Mouse (Mus musculus): ENCODE results near the gene Cst3. TPM values are rescaled to one million over a fixed set of nuclear protein-coding genes. Genes with fewer than 3 reads are reported as not detected.

The Cst3 gene
- polyA plus RNA-seq (2021), result 1,093 TPM

DNA sequence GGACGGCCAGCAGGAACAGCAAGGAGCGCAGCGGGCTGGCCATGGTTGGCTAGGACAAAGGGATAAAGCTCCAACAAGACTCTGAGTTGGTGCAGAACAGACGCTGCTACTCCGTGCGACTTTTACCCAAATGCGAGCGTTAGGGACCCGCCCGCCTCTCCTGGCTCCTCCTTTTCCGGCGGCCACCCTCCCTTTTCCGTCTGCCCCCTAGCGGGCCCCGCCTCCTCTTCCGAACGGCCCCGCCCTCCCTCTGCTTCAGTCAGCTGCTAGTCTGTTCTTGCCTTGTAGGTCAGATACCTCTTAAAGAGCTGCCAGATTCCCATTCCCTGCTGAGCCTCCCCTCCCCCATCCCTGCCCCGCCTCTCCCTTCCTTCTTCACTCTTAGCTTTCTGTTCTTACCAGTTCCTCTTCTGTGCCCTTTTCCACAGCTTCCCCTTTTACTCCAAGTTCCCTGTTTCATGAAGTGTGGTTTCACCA, at the start of gene Cst3:
Cst3 (minus strand) TSS at position 358 of the 477 bp plus-strand sequence.
- TF ChIP-seq CTCF (IDR thresholded peaks at IDR 0.05), result no peak
- ChIA-PET POLR2A (interaction anchor here (1.2 to 3.0 kb wide), 4 partner anchors 15 to 25 kb away, joined by 4 to 11 read pairs (median 8); no protein-coding TSS in a partner anchor), CTCF (interaction anchor here (0.7 to 4.3 kb wide), 7 partner anchors 12 to 34 kb away, joined by 3 to 28 read pairs (median 12); partner anchors contain the start of gene 9230104L09Rik)
- DNase-seq (ENCODE audit: low read depth, low spot score), result peak; percentile 38
- H3K27me3 ChIP-seq, result no peaks in the 10 kb centered on the region
- in situ Hi-C loops (cut with MboI; ENCODE audit: low pct_unique_long_range_greater_than_20kb), result loop anchor here (25.0 kb wide), 1 partner anchor 688 kb away; no protein-coding TSS in a partner anchor
- peak; percentile 79 for ATAC-seq

- ChIA-PET POLR2A (interaction anchor here (0.7 to 1.5 kb wide), 5 partner anchors 22 to 51 kb away, joined by 3 to 7 read pairs (median 4); no protein-coding TSS in a partner anchor), CTCF (interaction anchor here (0.7 to 11.0 kb wide), 21 partner anchors 8 to 227 kb away, joined by 3 to 330 read pairs (median 5); partner anchors contain the start of genes Cst11 and Cst3)
- ATAC-seq (peak; percentile 95), DNase-seq (ENCODE audit: low read depth, low spot score) (no peak)
- in situ Hi-C loops (cut with MboI; ENCODE audit: low pct_unique_long_range_greater_than_20kb), result loop anchor here (5.0 kb wide), 2 partner anchors 50 to 150 kb away; partner anchors contain the start of gene Cstl1
- peak; percentile 95 for TF ChIP-seq CTCF (IDR thresholded peaks at IDR 0.05)
- peaks cover 21% of the 10 kb centered on the region for H3K27me3 ChIP-seq
Measured at GRCm38 (mm10) chr2:148902286-148902685, 26.8 kb upstream of the Cst3 start.

DNA sequence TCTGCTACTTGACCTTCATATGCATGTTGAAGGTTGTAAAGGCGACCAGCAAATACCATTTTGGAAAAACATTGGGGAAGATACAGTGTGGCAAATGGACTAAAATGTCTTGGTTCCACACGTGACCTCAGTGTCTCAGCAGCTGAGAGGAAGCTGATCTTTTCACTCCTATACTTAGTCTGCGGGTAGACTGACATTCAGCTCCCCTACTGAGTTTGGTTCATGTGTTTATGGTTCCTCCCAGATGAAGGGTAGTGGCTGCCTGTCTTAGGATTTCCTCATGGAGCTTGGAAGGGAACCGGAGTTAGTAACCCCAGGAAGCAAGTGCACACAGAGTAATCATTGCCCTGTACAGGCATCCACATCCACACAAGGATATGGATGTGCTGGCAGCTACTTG, 24.8 kb upstream of the Cst3 start:
- in situ Hi-C loops (cut with MboI; ENCODE audit: low pct_unique_long_range_greater_than_20kb), result loop anchor here (5.0 kb wide), 2 partner anchors 48 to 148 kb away; partner anchors contain the start of gene Cstl1
- ChIA-PET CTCF (interaction anchor here (0.7 to 11.0 kb wide), 7 partner anchors 9 to 147 kb away, joined by 3 to 330 read pairs (median 15); partner anchors contain the start of genes 9230104L09Rik and Cst3), POLR2A (interaction anchor here (0.7 to 2.4 kb wide), 3 partner anchors 25 to 77 kb away, joined by 3 to 7 read pairs (median 5); partner anchors contain the start of gene Cst3)
- peaks cover 16% of the 10 kb centered on the region for H3K27me3 ChIP-seq
- no peak for DNase-seq (ENCODE audit: low read depth, low spot score)
- TF ChIP-seq CTCF (IDR thresholded peaks at IDR 0.05), result no peak
- no peak for ATAC-seq

DNA sequence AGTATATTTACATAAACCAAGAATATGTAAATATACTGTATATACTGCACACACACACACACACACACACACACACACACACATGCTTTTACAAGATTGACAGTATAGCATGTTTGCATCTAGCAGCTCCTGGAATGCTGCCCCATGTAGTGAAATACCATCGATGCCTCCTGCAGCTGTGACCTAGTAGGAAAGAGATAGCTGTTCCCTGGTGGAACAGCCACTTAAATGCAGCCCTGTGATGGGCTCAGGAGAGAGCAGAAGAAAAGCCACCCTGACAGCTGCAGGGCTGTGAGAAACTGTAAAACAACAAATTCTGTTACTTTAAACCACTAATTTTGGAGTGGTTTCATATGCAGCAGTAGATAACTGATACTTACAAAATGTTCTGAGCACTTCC, 20.7 kb upstream of the Cst3 start:
- H3K27me3 ChIP-seq, result no peaks in the 10 kb centered on the region
- no peak for ATAC-seq
- ChIA-PET POLR2A (interaction anchor here (0.6 to 1.0 kb wide), 2 partner anchors 22 to 1415 kb away, joined by 3 to 6 read pairs; no protein-coding TSS in a partner anchor), CTCF (interaction anchor here (11.0 kb wide), 1 partner anchor 43 kb away, joined by 330 read pairs; no protein-coding TSS in a partner anchor)
- DNase-seq (ENCODE audit: low read depth, low spot score), result no peak
- no peak for TF ChIP-seq CTCF (IDR thresholded peaks at IDR 0.05)
- in situ Hi-C loops (cut with MboI; ENCODE audit: low pct_unique_long_range_greater_than_20kb), result loop anchor here (10.0 to 25.0 kb wide), 2 partner anchors 161 to 709 kb away; partner anchors contain the start of gene Napb

GRCm38 (mm10) chr2:148893107-148893506, 17.6 kb upstream of the Cst3 start:
- in situ Hi-C loops (cut with MboI; ENCODE audit: low pct_unique_long_range_greater_than_20kb), result loop anchor here (10.0 to 25.0 kb wide), 2 partner anchors 158 to 706 kb away; partner anchors contain the start of gene Napb
- ChIA-PET CTCF (interaction anchor here (1.3 to 4.3 kb wide), 5 partner anchors 9 to 41 kb away, joined by 3 to 25 read pairs (median 5); partner anchors contain the start of gene Cst3), POLR2A (interaction anchor here (0.6 kb wide), 1 partner anchor 602 kb away, joined by 4 read pairs; no protein-coding TSS in a partner anchor)
- DNase-seq (ENCODE audit: low read depth, low spot score) (no peak), ATAC-seq (no peak)
- H3K27me3 ChIP-seq, result no peaks in the 10 kb centered on the region
- no peak for TF ChIP-seq CTCF (IDR thresholded peaks at IDR 0.05)

DNA sequence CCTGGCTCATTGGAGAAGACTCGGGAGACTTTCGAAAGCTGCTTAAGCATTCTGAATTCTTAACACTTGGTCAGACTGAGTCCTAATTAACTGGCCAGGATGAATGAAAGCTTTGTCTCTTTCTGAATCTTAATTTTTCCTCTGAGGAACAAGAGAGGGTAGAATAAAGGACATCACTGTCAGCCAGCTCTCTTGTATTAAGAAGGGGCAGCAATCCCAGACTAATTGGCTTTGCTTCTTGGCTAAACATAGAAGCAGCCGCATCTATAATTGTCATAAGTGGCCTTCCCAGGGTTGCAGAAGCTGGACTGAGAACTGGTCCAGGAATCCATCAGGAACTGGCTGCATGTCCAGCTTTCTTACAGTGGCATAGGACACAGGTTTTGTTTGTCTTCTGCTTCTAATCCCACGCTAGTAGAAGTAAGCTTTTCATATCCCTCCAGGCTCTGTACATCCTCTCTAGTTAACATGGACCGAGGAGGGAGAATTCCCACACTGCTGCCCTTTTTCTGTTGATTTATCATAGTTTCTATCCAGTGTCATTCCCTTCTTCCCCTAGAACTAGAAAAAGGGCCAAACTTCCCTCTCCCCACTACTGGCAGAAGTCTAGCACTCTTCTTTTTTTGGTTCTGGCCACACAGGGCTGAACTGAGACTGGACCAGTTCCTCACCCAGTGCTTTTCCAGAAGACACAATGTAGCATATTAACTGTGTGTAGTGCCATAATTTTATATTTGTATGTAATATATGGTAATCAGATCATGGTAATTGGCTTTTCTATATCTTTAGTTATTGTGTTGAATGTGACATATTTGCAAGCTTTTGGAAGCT, 14.7 kb upstream of the Cst3 start:
- ATAC-seq, result peak; percentile 41
- in situ Hi-C loops (cut with MboI; ENCODE audit: low pct_unique_long_range_greater_than_20kb), result loop anchor here (10.0 to 25.0 kb wide), 2 partner anchors 155 to 703 kb away; partner anchors contain the start of gene Napb
- ChIA-PET POLR2A (interaction anchor here (1.2 kb wide), 1 partner anchor 15 kb away, joined by 4 read pairs; the partner anchor contains the start of gene Cst3), CTCF (interaction anchor here (1.2 to 4.3 kb wide), 5 partner anchors 10 to 39 kb away, joined by 3 to 25 read pairs (median 10); no protein-coding TSS in a partner anchor)
- no peaks in the 10 kb centered on the region for H3K27me3 ChIP-seq
- DNase-seq (ENCODE audit: low read depth, low spot score), result no peak
- no peak for TF ChIP-seq CTCF (IDR thresholded peaks at IDR 0.05)

GRCm38 (mm10) chr2:148889331-148890010, 14.0 kb upstream of the Cst3 start:
- ChIA-PET CTCF (interaction anchor here (1.2 to 4.3 kb wide), 5 partner anchors 9 to 38 kb away, joined by 4 to 25 read pairs (median 10); no protein-coding TSS in a partner anchor), POLR2A (interaction anchor here (1.2 kb wide), 1 partner anchor 14 kb away, joined by 4 read pairs; the partner anchor contains the start of gene Cst3)
- H3K27me3 ChIP-seq, result no peaks in the 10 kb centered on the region
- ATAC-seq (no peak), DNase-seq (ENCODE audit: low read depth, low spot score) (no peak)
- TF ChIP-seq CTCF (IDR thresholded peaks at IDR 0.05), result no peak
- in situ Hi-C loops (cut with MboI; ENCODE audit: low pct_unique_long_range_greater_than_20kb), result loop anchor here (10.0 to 25.0 kb wide), 2 partner anchors 155 to 702 kb away; partner anchors contain the start of gene Napb

GRCm38 (mm10) chr2:148888872-148889271, 13.4 kb upstream of the Cst3 start:
- CTCF ChIA-PET, result interaction anchor here (1.7 to 4.3 kb wide), 3 partner anchors 9 to 37 kb away, joined by 4 to 25 read pairs (median 5); no protein-coding TSS in a partner anchor
- in situ Hi-C loops (cut with MboI; ENCODE audit: low pct_unique_long_range_greater_than_20kb), result loop anchor here (25.0 kb wide), 1 partner anchor 702 kb away; no protein-coding TSS in a partner anchor
- ATAC-seq (no peak), DNase-seq (ENCODE audit: low read depth, low spot score) (no peak)
- H3K27me3 ChIP-seq, result no peaks in the 10 kb centered on the region
- no peak for TF ChIP-seq CTCF (IDR thresholded peaks at IDR 0.05)
- POLR2A ChIA-PET, result no interaction called here

- in situ Hi-C loops (cut with MboI; ENCODE audit: low pct_unique_long_range_greater_than_20kb), result loop anchor here (25.0 kb wide), 1 partner anchor 697 kb away; no protein-coding TSS in a partner anchor
- POLR2A ChIA-PET, result no interaction called here
- DNase-seq (ENCODE audit: low read depth, low spot score), result no peak
Measured at GRCm38 (mm10) chr2:148884738-148885137, 9.2 kb upstream of the Cst3 start.

More at GRCm38 (mm10) chr2:148884738-148885137, 9.2 kb upstream of the Cst3 start:
- no peak for TF ChIP-seq CTCF (IDR thresholded peaks at IDR 0.05)
- H3K27me3 ChIP-seq, result no peaks in the 10 kb centered on the region
- ATAC-seq, result no peak
- CTCF ChIA-PET, result no interaction called here
